Mouse (Mus musculus) MEL (cell line): ENCODE data around the gene Pik3r1. TPM values are rescaled to one million over a fixed set of nuclear protein-coding genes. Genes with fewer than 3 reads are reported as not detected.

Experiments
- DNase-seq: peaks from one replicate; pipeline ENCODE4 v3.0.0; 2011; ENCODE audit warnings: low read depth, low spot score
- H3K27ac ChIP-seq: 2 replicates; pipeline ENCODE4 v1.5.1; 2012; ENCODE audit warnings: low read depth, mild to moderate bottlenecking, control low read depth, low read length, moderate library complexity; ENCODE audit not compliant: control insufficient read depth
- H3K27me3 ChIP-seq, 2 experiments: fragments of 150-350 bp in 1 of 2; sonication (generic) in 1 of 2; 2 replicates each; pipeline ENCODE4 v1.6.1; 2012; ENCODE audit warnings: low read length in 2 of 2, mild to moderate bottlenecking in 2 of 2, improper control_type of control experiment in 1 of 2, moderate library complexity in 1 of 2; ENCODE audit not compliant: insufficient read depth in 2 of 2, control insufficient read depth in 1 of 2
- H3K36me3 ChIP-seq, 2 experiments: 2 replicates each; pipeline ENCODE4 v1.6.1; 2012 to 2014; ENCODE audit warnings: low read length in 2 of 2, improper control_type of control experiment in 1 of 2, inconsistent platforms in 1 of 2, mild to moderate bottlenecking in 1 of 2; ENCODE audit not compliant: insufficient read depth in 2 of 2, control insufficient read depth in 1 of 2
- H3K4me1 ChIP-seq, 2 experiments: fragments of 150-350 bp in 1 of 2; sonication (generic) in 1 of 2; 2 replicates each; pipeline ENCODE4 v1.6.1; 2012; ENCODE audit warnings: low read length in 2 of 2, improper control_type of control experiment in 1 of 2, mild to moderate bottlenecking in 1 of 2; ENCODE audit not compliant: insufficient read depth in 2 of 2, control insufficient read depth in 1 of 2
- H3K4me3 ChIP-seq, 2 experiments: fragments of 150-350 bp in 1 of 2; sonication (generic) in 1 of 2; 2 replicates each; pipeline ENCODE4 v1.5.1; 2012; ENCODE audit warnings: low read depth in 2 of 2, low read length in 2 of 2, mild to moderate bottlenecking in 2 of 2, moderate library complexity in 2 of 2, control low read depth in 1 of 2, improper control_type of control experiment in 1 of 2; ENCODE audit not compliant: control insufficient read depth in 1 of 2, insufficient read depth in 1 of 2
- H3K79me2 ChIP-seq: 2 replicates; pipeline ENCODE4 v1.6.1; 2012; ENCODE audit warnings: mild to moderate bottlenecking, low read length, moderate library complexity; ENCODE audit not compliant: control insufficient read depth, poor library complexity, insufficient read depth
- H3K9ac ChIP-seq: 2 replicates; pipeline ENCODE4 v1.6.1; 2012; ENCODE audit warnings: low read depth, mild to moderate bottlenecking, control low read depth, low read length, moderate library complexity; ENCODE audit not compliant: control insufficient read depth, poor library complexity, severe bottlenecking
- H3K9me3 ChIP-seq: fragments of 150-350 bp; sonication (generic); replicated peaks from 2 replicates; pipeline ENCODE4 v1.6.1; 2012; ENCODE audit warnings: mild to moderate bottlenecking, low read length, improper control_type of control experiment, moderate library complexity; ENCODE audit not compliant: insufficient read depth
- BHLHE40 ChIP-seq: IDR thresholded peaks from 2 replicates; pipeline ENCODE4 v1.6.1; 2012; ENCODE audit warnings: low read depth, mild to moderate bottlenecking, inconsistent platforms, low read length, improper control_type of control experiment, borderline replicate concordance
- JUND ChIP-seq: IDR thresholded peaks from 2 replicates; pipeline ENCODE4 v1.6.1; 2011; ENCODE audit warnings: low read depth, mild to moderate bottlenecking, improper control_type of control experiment, low read length
- TCF12 ChIP-seq: IDR thresholded peaks from 2 replicates; pipeline ENCODE4 v1.6.1; 2014; ENCODE audit warnings: low read depth, mild to moderate bottlenecking, inconsistent platforms, low read length, improper control_type of control experiment, moderate library complexity
- polyA plus RNA-seq, 2 experiments: library from polyadenylated mRNA; stranded (reverse) in 1 of 2; unstranded in 1 of 2; fragments of >175 nt in 1 of 2; fragments of >200 nt in 1 of 2; gene quantifications; 2 replicates each; pipeline versions ENCODE4 v1.2.1 to v1.2.4; 2012; ENCODE audit warnings: low replicate concordance in 2 of 2, low read depth in 1 of 2; ENCODE audit not compliant: insufficient read length in 2 of 2, insufficient read depth in 1 of 2, missing spikeins in 1 of 2
- total RNA-seq: library from RNA; depleted of rRNA; stranded (reverse); fragments of 300-350 nt; gene quantifications from 2 replicates; pipeline ENCODE4 v1.2.3, GENCODE M21; 2012

The Pik3r1 gene
- total and polyA plus RNA-seq, 3 experiments, result 23.8 to 116 (median 41.4) TPM

GRCm38 (mm10) chr13:101631561-101631960 lies 136.5 kb downstream of the Pik3r1 start:
- Histone ChIP-seq H3K4me3 (no peak overlapping the region), H3K9me3 (no peaks in the 10 kb centered on the region), H3K79me2 (no peaks in the 10 kb centered on the region), H3K9ac (no peak overlapping the region), H3K36me3 (no peaks in the 10 kb centered on the region), H3K4me1 (no peaks in the 10 kb centered on the region), H3K27ac (no peak overlapping the region), H3K27me3 (no peaks in the 10 kb centered on the region; a peak in 2 of 4 replicates)
- TF ChIP-seq JUND, result no peak
- TF ChIP-seq BHLHE40, result no peak
- no peak for TF ChIP-seq TCF12
- no peak for DNase-seq
